Mouse (Mus musculus) embryonic fibroblast, embryonic 13.5 days (primary cell): ENCODE measurements around the gene Lpar3.

Experiments used
- CTCF ChIP-seq: IDR thresholded peaks from 2 replicates; pipeline ENCODE4 v1.5.1; 2011; ENCODE audit warnings: mild to moderate bottlenecking, control low read depth, low read length, moderate library complexity, borderline replicate concordance; ENCODE audit not compliant: insufficient read depth
- POLR2A ChIP-seq: IDR thresholded peaks from 2 replicates; pipeline ENCODE4 v1.6.1; 2011; ENCODE audit warnings: low read depth, mild to moderate bottlenecking, control low read depth, low read length, moderate library complexity

DNA sequence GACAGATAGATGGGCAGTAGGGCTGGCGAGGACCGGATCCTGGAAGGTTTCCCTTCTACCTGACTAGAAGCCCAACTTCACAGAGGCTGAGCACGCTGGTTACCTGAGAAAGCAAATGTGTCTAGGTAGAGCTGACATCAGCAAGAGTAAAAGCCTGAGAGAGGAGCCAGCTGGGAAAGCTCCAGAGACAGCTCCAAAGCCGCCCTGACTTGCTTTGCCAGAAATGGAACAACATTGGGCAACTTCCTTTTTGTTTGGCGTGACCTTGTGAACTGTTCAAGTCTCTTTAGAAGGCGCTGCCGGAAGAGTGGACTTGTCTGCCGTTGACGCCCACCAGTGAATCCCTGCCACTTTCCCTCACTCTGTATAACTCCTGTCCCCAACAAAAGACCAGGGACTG, 39.4 kb downstream of the Lpar3 start:
- TF ChIP-seq CTCF (no peak), POLR2A (no peak)
